11 mouse cellular contexts compared by ENCODE assay signal in genomic region chr13:81181966-81182908, GRCm38 (mm10).
DNase-seq lines count a peak whose midpoint lies in the region; ATAC-seq lines count a peak whose summit lies in the region.
"Had no signal": no experiment of that assay in that cellular context is flagged by ENCODE, and none has a peak within 500 bp of the region (broad histone marks: within the 10 kb centered on the region; RNA-seq: fewer than 3 reads in every experiment).

No protein-coding gene starts in this region.

- ATAC-seq in kidney, embryonic 14.5 days (ENCODE audit: low FRiP score, low TSS enrichment) = peak; percentile 64; the same call in 1 of the 2 replicates
- ATAC-seq in megakaryocyte, adult 5-6 weeks (ENCODE audit: poor library complexity, severe bottlenecking) = peak; percentile 19; the same call in 1 of the 2 replicates
- ATAC-seq in hindbrain, embryonic 12.5 days (ENCODE audit: low FRiP score) = no peak

- WGBS in kidney, embryonic 14.5 days = 55% methylated on average over 12 of the region's 12 CpGs
- 82% methylated on average over 12 of the region's 12 CpGs for WGBS in hindbrain, embryonic 12.5 days

- 0 out of 2 replicates have a peak, but pooled peaks cover 6% of the 10 kb centered on the region for H3K4me1 ChIP-seq in kidney, embryonic 14.5 days (ENCODE audit: control insufficient read depth, insufficient read depth, low read length)
- H3K4me1 ChIP-seq in hindbrain, embryonic 12.5 days = no peaks in the 10 kb centered on the region
- H3K4me1 ChIP-seq: liver, embryonic 13.5 days; midbrain, embryonic 12.5 days had no signal

- H3K4me3 ChIP-seq in kidney, embryonic 14.5 days (ENCODE audit: low read length) = no peak overlapping the region
- H3K4me3 ChIP-seq in hindbrain, embryonic 12.5 days = no peak overlapping the region
- H3K4me3 ChIP-seq: erythroblast, embryonic 14.5 days; liver, embryonic 13.5 days; midbrain, embryonic 12.5 days had no signal

- DNase-seq in kidney, adult 11 months = no peak
- peak; percentile 2 for DNase-seq in Muller cell, postnatal 12 days (ENCODE audit: inconsistent ontology term)
- DNase-seq in gastrocnemius, adult 8-10 months (ENCODE audit: low spot score in 2 of 2) = peak; percentile 3 to 4
- DNase-seq in right cerebral cortex, postnatal 14 days = no peak
- no peak for DNase-seq in layer of hippocampus, postnatal 14 days (ENCODE audit: low spot score in 2 of 2)
- DNase-seq: liver, embryonic 13.5 days had no signal

- no peaks in the 10 kb centered on the region for H3K36me3 ChIP-seq in kidney, embryonic 14.5 days (ENCODE audit: control insufficient read depth, insufficient read depth, low read length)
- no peaks in the 10 kb centered on the region for H3K36me3 ChIP-seq in hindbrain, embryonic 12.5 days
- H3K36me3 ChIP-seq: liver, embryonic 13.5 days had no signal

- H3K27me3 ChIP-seq in kidney, embryonic 14.5 days (ENCODE audit: control insufficient read depth, insufficient read depth, low read length) = no peaks in the 10 kb centered on the region
- no peaks in the 10 kb centered on the region for H3K27me3 ChIP-seq in hindbrain, embryonic 12.5 days
- H3K27me3 ChIP-seq: liver, embryonic 13.5 days; midbrain, embryonic 12.5 days had no signal

- H3K27ac ChIP-seq in kidney, embryonic 14.5 days (ENCODE audit: low read depth, low read length) = no peak overlapping the region
- H3K27ac ChIP-seq in hindbrain, embryonic 12.5 days = no peak overlapping the region
- H3K27ac ChIP-seq: liver, embryonic 13.5 days; midbrain, embryonic 12.5 days had no signal

- no peak overlapping the region for H3K9ac ChIP-seq in kidney, embryonic 14.5 days (ENCODE audit: low read depth, low read length)
- no peak overlapping the region for H3K9ac ChIP-seq in hindbrain, embryonic 12.5 days
- H3K9ac ChIP-seq: liver, embryonic 13.5 days; midbrain, embryonic 12.5 days had no signal

- no peak overlapping the region for H3K4me2 ChIP-seq in kidney, embryonic 14.5 days (replicated peaks; ENCODE audit: low read depth, low read length)
- no peak overlapping the region for H3K4me2 ChIP-seq in hindbrain, embryonic 12.5 days (replicated peaks)
- H3K4me2 ChIP-seq: liver, embryonic 13.5 days; midbrain, embryonic 12.5 days had no signal

- H3K9me3 ChIP-seq in kidney, embryonic 14.5 days (ENCODE audit: control insufficient read depth, low read length) = no peaks in the 10 kb centered on the region
- no peaks in the 10 kb centered on the region for H3K9me3 ChIP-seq in hindbrain, embryonic 12.5 days (replicated peaks)
- H3K9me3 ChIP-seq: liver, embryonic 13.5 days; midbrain, embryonic 12.5 days had no signal

Comparison
In these comparisons a context has a peak if more than half of its experiments do, and no peak if none do; other contexts are left out.
1. DNase-seq: peak in Muller cell, postnatal 12 days (single experiment) and gastrocnemius, adult 8-10 months (2 of 2); none in kidney, adult 11 months (single experiment), right cerebral cortex, postnatal 14 days (single experiment) and layer of hippocampus, postnatal 14 days (0 of 2).